Mouse (Mus musculus) liver (tissue): ENCODE measurements at regions not wholly inside any gene's neighbourhood (a gene's known extent, or its start where the extent isn't known, plus 50 kb on each side); places are given as distances from the start of the nearest gene placed in this dataset.

Source experiments
- DNase-seq: peaks from one replicate; pipeline ENCODE4 v3.0.0-alpha.2; 2020; ENCODE audit warnings: mixed read lengths

DNA sequence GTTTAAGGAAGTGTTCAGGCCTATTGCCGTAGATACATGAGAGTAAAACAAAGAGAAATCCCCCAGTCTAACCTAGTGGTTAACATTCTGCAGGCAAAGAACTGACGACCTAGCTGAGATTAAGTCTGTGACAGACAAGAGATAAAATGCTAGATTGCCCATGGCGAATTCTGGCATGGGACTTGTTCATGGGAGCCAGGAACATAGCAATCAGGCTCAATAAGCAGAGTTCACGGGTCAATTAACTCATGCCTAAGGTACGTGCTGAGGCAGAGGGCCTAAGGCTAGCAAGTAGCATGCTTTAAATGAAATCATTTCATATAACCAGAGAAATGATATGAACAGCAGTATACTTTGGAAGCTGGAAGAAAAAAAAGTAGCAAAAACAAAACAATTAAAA is 1119.2 kb upstream of the Adgrl2 start:
- DNase-seq = no peak

DNA sequence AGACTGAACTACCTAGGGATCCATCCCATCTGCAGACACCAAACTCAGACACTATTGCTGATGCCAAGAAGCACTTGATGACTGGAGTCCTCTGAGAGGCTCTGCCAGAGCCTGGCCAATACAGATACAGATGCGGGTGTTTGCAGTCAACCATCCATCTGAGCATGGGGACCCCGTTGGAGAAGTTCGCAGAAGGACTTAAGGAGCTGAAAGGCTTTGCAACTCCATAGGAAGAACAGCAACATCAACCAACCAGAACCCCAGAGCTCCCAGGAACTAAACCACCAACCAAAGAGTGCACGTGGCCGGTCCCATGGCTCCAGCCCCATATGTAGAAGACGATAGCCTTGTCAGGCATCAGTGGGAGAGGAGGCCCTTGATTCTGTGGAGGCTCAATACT is 1121.9 kb upstream of the Adgrl2 start:
- DNase-seq = no peak

DNA sequence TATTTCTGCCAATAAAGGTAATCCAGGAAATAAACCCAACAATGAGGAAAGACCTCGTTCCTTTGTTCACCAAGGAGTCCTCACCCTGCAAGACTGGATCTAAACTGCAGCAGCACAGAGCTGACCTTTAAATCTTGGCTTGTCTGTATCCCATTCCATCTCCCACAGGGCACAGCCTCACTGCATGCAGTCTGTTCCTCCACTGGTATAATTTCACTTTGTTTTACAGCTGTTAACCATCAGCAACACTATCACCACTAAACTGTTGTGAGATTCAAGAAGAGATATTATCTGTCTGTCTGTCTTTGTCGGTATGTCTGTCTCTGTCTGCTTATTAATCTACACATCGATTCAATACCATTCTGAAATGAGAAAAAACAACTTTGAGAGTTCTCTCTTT is 1129.5 kb upstream of the Adgrl2 start:
- DNase-seq = no peak

DNA sequence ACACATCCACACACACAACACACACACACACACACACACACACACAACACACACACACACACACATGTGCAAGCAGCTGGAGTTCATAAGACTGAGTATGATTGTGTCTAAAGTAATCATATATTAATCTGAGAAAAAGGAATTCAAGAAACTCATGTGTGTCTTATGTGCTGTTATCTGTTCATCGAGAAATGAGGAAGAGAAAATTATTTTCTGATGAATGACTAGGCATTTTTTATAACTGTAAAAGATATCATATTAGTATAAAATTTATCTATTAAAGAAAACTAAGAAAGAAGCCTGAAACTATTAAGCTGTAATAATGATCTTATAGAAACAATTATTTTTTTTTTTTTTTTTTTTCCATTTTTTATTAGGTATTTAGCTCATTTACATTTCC is 1156.3 kb upstream of the Adgrl2 start:
- DNase-seq = no peak

DNA sequence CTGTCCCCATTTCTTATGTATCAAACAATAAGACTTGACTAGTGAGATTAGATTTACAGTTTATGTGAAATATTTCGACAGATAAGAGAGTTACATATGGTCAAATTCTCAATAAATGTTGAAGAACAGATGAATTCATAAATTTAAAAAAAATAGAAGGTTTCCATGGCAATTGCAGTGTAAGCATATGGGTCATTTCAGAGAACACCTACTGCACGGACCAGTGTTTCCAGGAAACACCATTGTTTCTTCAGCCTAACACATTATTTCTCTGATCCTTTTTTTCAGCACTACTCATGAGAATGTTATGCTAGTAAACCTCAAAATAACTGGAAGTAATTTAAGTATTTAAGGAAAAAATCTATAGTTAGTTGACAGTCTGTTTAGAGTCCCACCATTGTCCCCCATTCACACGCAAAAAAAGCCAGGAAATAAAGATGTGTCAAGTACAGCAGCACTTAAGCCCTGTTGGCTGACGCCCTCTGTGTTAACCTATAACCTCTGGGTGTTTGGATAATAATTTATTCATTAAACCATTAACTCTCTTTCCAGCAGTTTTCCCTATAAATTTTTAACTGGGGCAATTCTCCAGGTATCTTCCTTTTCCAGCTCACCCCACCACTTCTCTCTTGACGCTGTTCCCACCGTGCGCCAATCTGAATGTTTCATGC is 1160.9 kb upstream of the Adgrl2 start:
- DNase-seq = no peak

DNA sequence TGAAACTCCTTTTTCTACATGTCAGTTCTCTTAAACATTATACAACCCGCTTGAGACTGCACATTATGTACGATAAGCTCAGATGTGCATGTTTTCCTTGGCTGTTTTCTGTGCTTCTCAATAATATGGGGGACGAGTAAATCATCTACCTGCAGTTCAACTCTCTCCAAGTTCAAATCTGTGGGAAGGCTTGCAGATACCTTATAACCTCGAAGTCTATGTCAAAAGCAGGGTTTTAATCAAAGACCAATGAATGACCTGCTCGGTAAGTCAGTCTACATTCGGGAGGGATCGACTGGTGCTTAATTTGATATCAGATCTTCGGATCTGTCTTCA is 1161.4 kb upstream of the Adgrl2 start:
- DNase-seq = no peak

DNA sequence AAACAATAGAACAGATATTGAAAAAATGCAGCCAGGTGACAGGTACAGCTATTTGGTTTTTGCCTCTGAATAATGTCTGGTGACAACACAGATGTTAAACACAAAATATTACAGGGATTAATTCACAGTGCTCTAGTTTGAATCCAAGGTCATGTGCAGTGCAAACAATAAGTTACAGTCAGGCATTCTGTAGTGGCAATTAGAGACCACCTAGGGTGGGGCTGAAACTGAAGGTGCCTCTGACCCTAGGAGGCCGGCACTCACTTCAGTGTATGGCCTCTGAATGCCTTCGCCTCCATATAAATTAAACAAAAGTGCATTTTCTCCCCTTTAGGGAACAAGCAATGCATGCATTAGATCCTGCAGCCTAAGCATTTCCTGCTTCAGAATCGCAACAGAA is 1162.5 kb upstream of the Adgrl2 start:
- DNase-seq = no peak

DNA sequence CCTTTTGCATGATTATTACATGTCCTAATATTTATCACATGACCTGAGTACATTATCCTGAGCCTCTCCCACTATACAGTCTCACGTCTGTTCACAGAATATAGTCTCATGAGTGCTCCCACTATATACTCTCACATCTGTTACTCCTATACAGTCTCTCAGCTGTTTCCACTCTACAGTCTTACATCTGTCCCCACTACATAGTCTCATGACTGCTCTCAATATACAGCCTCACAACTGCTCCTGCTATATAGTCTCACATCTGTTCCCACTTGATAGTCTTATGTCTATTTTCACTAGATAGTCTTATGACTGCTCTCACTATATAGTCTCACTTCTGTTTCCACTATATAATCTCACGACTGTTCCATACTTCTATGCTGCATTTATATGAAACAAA is 1195.5 kb upstream of the Adgrl2 start:
- no peak for DNase-seq

DNA sequence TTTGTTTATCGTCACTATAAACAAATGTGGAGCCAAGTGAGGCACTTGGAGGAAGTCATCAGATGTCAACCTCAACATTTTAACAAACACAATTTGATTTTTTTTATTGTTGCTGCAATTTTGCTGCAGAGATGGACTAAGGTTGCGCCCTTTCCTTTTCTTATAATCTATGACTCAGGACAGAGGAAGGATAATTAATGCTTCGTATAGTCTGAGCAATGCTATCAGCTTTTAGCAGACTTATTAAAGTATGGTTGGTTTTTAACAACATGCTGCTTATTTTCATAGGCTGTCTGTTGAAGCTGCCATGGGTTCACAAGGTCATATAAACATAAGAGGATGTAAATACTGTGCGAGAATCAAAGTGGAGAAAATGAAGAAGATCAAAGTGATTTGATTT is 1202.8 kb upstream of the Adgrl2 start:
- no peak for DNase-seq

DNA sequence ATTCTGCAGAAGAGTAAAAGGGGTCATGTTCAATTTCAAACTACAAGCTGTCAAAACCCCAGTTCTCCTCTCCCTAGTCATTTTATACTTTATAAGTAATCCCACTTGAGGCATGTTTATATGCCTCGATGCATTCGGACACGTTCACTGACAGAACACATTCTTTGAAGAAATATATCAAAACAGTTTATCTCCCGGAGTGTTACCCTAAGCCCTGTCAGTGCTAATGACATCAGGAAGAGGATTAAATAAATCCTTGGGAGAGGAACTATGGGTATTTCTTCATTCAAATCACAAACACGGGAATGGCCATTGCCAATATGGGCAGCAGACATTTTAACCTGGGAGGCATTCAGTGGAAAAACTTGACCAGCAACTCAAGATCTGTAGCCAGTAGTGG is 1208.1 kb upstream of the Adgrl2 start:
- no peak for DNase-seq

DNA sequence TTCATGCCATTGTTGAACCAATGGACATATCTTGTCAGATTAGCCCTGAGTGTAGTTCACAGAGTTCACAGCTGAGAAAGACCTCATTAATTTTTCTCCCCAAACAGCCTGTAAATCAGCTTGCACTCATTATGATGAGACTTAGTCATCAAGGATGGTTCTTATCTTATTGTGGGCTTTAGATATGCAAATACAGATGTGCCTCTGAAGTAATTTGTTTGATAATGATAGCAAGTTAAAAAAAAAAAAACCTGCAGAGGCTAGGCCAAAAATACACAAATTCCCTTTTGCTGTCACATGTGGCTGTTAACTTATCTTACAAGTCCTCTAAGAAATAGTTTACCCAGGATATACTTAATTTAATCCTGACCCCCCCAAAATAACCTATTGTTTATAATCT is 1215.5 kb upstream of the Adgrl2 start:
- DNase-seq = no peak

DNA sequence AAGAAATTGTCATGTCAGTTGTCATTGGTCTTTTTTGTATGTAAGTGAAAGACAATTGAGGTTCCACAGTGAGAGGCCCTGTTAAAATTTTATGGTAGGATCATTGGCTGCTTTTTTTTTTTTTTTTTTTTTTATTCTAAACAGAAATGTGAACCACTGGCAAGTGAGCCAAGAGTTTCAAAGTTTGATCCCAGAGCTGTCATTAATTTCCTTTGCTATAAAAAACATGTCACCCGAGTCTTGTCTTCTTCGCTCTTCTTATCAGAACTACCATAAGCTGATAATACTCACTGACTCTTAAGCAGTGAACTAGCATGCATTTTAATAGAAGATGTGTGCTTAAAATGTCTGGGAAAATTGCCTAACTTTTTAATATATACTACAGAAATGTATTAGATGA is 1204.4 kb upstream of the Adgrl4 start:
- DNase-seq = no peak

DNA sequence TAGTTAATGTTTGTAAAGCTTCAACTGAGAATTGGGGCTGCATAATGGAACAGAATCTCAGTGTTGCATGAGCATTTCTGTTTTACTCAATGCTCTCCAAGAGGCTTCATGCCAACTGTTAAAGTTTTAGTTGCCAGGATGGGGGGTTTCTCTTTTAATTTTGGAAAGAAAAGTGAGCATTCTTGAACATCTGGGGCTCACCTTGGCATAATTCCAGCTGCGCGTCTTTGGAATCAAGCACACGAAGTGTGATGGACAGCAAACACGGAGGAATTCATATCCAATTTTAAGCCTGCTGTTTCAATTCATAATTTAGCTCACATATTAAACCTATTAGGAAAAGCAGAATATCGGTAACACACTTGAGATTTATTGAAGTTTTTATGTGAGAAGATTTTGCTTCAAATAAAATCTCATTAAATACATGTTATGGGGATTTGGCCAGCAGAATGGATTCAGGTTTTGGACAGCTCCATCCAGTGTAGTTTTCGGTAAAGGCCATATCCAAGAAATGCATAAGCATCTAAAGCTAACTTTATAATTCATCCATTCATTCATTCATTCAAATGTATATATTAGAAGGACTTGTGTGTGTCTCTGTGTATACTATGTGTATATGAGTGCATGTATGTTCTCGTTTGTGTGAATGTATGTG is 1200.6 kb upstream of the Adgrl4 start:
- no peak for DNase-seq

DNA sequence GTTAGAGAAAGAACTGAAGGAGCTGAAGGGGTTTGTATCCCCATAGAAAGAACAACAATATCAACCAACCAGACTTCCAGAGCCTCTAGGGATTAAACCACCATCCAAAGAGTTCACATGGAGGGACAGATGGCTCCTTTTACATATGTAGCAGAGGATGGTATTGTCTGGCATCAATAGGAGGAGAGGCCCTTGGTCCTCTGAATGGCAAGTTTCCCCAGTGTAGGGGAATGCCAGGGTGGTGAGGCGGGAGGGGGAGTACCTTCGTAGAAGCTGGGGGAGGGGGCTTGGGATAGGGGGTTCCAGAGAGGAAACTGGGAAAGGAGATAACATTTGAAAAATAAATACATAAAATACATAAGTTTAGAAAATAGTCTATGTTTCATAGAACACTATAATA is 1162.6 kb upstream of the Adgrl4 start:
- DNase-seq = no peak

DNA sequence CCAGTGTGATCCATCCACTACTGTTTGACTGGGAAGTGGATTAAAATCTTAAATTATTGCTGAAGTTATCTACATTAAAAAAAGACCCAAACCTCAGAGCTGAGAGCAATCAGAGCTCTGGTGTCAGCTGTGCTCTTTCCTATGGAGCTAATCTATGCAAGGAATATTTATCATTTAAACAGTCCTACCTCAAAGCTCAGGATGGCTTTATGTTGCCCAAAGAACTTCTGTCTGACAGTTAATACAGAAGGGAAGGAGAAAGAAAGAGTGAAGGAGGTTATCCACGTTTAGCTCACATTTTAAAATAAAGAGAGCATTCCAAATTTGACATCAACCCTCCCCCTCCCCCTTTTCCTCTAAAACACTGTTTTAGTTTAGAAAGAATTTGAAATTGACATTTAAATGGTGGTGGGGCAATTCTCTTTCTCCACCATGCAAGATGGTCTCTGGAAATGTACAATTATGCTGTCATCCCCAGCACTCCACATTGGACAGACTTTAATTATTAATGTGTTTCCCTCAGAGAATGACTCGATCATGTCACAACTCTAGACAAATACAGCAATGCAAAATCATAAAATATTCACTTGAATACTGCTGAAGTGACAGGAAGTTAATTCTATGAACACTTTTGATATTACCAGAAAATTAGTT is 1141.5 kb upstream of the Adgrl4 start:
- DNase-seq = no peak

DNA sequence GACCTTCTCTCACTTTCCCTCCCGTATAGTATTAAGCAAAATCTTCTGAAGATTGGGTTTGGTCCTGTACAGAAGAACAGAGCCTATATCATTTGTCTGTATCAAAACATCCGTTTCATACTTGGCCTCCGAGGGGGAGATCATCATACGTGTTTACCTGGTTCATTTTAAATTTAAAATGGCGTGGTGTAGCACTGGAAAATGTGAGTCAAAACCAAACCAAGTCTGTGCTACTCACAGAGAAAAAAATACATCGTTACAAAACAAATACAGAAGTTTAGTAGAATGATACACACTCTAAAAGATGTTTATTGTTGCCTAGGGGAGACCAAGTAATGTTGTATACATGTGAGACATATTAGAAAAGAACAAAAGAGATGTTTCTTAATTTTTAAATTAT is 1108.9 kb upstream of the Adgrl4 start:
- no peak for DNase-seq

DNA sequence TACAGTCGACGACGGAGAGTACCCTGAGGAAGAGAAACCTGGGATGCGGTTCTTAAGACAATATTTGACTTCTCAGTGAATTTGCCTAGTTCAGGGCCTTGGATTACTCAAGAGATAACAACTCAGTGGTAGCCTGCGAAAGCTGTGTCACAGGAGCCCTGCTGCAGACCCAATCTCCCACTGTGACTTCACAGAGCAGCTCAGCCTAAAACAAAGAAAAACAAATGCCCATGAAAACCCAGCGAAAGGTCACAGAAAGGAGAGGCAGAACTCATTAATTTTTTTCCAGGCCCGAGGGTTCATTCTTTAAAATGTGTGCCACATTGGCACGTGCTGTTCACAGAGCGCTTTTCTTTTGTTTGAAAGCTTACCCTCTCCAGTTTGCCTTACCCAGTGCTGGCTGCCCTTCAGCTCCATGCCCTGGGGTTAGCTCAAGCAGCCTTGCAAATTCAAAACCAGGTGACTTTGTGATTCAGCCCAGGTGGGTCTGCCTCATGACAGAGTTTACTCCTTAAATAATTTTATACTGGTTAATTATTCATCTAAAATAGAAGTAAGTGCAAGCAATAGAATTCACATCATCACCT is 1085.5 kb upstream of the Adgrl4 start:
- no peak for DNase-seq

DNA sequence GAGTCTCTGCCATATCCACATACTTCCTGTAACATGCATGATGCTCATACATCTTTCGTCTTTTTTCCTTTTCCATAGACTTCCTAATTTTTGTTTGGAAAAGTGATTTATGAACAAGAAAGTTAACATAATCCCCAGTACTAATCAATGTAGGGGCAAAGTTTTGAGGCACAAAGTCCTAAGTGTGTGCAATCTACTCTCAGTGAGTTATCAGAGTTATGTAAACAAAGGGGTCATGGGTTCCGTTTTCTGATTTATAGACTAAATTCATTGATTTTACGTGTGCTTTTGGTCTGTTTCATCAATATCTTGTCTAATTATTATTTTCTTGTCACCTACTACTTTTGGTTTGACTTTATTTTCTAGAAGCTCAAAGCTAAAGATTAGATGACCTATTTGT is 1071.9 kb upstream of the Adgrl4 start:
- no peak for DNase-seq

DNA sequence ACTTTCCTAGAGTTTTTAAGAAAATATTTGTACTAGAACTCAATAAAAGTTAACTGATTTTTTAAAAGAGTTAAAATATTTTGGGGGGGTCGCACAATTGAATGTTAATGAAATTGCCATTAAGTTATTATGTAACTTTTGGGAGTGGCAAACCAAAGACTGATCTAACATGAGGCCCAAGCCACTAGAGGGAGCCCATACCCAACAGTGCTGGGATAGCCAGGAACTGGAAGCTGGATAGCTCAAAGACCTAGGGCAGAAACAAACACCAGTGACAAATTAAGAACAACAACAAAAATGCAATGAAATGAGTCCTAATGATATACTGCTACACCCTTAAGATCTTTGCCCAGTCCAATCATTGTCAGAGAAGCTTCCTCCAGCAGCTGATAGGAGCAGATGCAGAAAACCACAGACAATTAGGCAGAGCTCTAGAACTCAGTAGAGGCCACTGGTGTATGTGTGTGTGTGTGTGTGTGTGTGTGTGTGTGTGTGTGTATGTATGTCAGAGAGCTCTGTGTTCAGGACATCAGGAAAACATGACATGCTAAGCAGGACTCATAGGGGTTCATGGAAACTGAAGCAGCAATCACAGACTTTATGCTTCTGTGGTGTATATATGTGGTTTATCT is 1052.6 kb upstream of the Adgrl4 start:
- peak; percentile 39 for DNase-seq

DNA sequence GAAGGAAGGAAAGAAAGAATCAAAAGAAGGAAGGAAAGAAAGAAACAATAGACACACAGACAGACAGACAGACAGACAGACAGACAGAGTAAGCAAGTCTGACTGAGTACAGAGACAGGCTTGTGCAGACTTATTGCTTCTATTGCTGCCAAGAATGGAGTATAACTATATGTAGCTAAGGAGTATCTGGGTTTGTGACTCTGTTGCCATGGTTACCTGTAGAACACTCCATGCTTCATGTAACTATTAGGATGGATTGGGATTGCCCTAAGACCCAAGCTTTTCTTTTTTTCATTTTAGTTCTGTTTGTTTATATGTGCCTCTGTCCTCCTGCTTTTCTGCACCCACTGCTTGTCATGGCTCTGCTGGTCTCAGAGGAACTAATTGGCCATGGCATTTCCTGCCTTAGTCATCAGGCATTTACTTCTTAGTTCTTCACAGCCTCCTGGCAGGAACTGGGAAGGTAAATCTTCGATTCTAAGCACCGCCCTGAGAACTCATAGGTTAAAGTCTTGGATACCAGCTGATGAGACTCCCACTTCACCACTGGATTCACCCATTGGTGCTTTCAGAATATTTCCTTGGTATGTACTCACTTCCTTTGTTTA is 1035.9 kb upstream of the Adgrl4 start:
- DNase-seq = no peak

DNA sequence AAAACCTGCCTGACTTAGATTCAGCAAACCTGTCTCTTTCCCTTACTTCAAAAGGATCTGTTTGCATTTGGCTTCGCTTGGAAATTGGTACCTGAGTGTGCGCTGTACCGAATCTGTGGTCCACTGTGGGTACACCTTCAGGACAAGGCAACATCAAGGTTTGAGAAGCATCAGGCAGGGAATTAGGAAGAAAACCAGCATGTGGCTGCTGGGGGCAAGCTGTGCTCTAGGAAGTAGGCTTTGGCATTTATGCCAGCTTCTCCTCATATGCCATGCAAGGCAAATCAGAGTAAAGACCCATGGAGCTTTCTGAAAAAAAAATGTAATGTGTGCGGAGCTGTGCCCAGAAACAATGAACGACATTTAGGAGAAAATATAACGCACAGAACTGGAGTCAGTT is 1031.6 kb upstream of the Adgrl4 start:
- no peak for DNase-seq

DNA sequence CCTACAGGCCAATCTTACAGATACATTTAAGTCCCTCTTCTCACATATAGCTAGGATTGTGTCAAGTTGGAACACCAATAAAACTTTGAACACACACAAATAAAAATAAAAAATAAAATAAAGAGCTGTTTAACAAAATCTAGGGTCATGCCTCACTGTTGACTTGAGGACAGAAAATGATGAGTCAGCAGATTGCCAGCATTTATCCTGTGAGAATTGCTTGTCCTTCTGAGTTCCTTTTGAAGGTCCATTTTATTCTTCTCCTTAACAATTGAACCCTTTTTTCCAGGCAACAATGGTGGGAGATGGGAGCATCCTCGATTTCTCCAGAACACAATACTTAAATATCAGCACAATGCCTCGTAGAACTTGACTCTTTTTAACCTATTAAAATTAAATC is 1022.4 kb upstream of the Adgrl4 start:
- DNase-seq = no peak

DNA sequence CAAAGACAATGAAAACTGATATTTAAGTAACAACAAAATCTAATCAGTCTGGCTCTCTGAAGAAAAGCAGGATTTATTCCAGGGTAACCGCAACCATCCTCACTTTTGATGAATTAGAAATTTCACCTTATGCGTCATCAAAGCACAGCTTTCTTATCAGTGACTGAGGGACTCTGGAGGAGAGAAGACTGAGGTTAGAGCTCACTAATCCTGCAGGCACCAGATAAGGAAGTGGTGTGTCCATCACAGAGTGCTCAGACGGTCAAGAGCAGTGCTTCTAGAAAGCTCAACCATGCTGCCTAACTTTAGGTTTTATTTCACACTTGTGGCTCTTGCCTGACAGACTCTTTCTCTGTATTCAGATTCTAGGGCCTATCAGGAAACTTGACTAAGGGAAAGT is 1021.2 kb upstream of the Adgrl4 start:
- DNase-seq = no peak
